Mouse (Mus musculus) neural tube, embryonic 14.5 days (tissue): ENCODE results near the gene Pxylp1. TPM values are rescaled to one million over a fixed set of nuclear protein-coding genes. Genes with fewer than 3 reads are reported as not detected.

Source experiments
- ATAC-seq: fragments of 200-750 bp; cut with Nextera tagmentation; 2 replicates; pipeline ENCODE4 v1.8.0; 2017; ENCODE audit warnings: low read depth, mild to moderate bottlenecking, moderate TSS enrichment, moderate library complexity
- H3K27ac ChIP-seq: fragments of 300-500 bp; sonication (generic); 2 replicates; pipeline ENCODE4 v1.5.1; 2014; ENCODE audit warnings: low read depth, mild to moderate bottlenecking, control low read depth, low read length, moderate library complexity, mixed read lengths
- H3K27me3 ChIP-seq: fragments of 300-500 bp; sonication (generic); 2 replicates; pipeline ENCODE4 v1.6.1; 2014; ENCODE audit warnings: low read length; ENCODE audit not compliant: control insufficient read depth, insufficient read depth
- H3K36me3 ChIP-seq: fragments of 300-500 bp; sonication (generic); 2 replicates; pipeline ENCODE4 v1.6.1; 2014; ENCODE audit warnings: low read length, mixed read lengths; ENCODE audit not compliant: control insufficient read depth, insufficient read depth
- H3K4me1 ChIP-seq: fragments of 300-500 bp; sonication (generic); 2 replicates; pipeline ENCODE4 v1.6.1; 2014; ENCODE audit warnings: low read length; ENCODE audit not compliant: control insufficient read depth, insufficient read depth
- H3K4me2 ChIP-seq: fragments of 300-500 bp; sonication (generic); 2 replicates; pipeline ENCODE4 v1.6.1; 2014; ENCODE audit warnings: mild to moderate bottlenecking, low read depth, low read length, control low read depth
- H3K4me3 ChIP-seq: fragments of 300-500 bp; sonication (generic); 2 replicates; pipeline ENCODE4 v1.5.1; 2014; ENCODE audit warnings: low read depth, low read length, control low read depth, mixed read lengths
- H3K9ac ChIP-seq: fragments of 300-500 bp; sonication (generic); replicated peaks from 2 replicates; pipeline ENCODE4 v1.6.1; 2014; ENCODE audit warnings: low read depth, mild to moderate bottlenecking, control low read depth, low read length, mixed read lengths
- H3K9me3 ChIP-seq: fragments of 300-500 bp; sonication (generic); 2 replicates; pipeline ENCODE4 v1.6.1; 2016; ENCODE audit warnings: low read length; ENCODE audit not compliant: control insufficient read depth
- WGBS: fragments of 180-500 bp; shearing (Covaris S2); extraction: QIAGEN DNeasy Blood & Tissue Kit; methylation state at CpG from one replicate; pipeline ENCODE4 v1.1.7; 2014; 5-methylcytosine and 5-hydroxymethylcytosine counted together
- polyA plus RNA-seq: library from polyadenylated mRNA; unstranded; fragments of >200 nt; fragmentation: Nextera tagmentation; extraction: Ambion mirVana; gene quantifications from 2 replicates; pipeline ENCODE4 v1.2.1, GENCODE M21; 2014

Gene Pxylp1
- polyA plus RNA-seq, 1 experiment from 2014 or later, result 30.3 TPM

- Histone ChIP-seq H3K4me2 (no peak overlapping the region), H3K9me3 (no peaks in the 10 kb centered on the region), H3K4me3 (no peak overlapping the region), H3K4me1 (peaks cover 7% of the 10 kb centered on the region; the same call in 1 of the 2 replicates), H3K36me3 (no peaks in the 10 kb centered on the region), H3K27ac (no peak overlapping the region), H3K9ac (no peak overlapping the region), H3K27me3 (no peaks in the 10 kb centered on the region)
- WGBS, result 100% methylated on average over 1 of the region's 1 CpGs
- ATAC-seq, result no peak
These were observed 4.2 kb upstream of the Pxylp1 start for GRCm38 (mm10) chr9:96896690-96897089.

- Histone ChIP-seq H3K27ac (no peak overlapping the region), H3K36me3 (no peaks in the 10 kb centered on the region), H3K9me3 (no peaks in the 10 kb centered on the region), H3K4me1 (peaks cover 21% of the 10 kb centered on the region), H3K4me3 (no peak overlapping the region), H3K27me3 (no peaks in the 10 kb centered on the region), H3K4me2 (no peak overlapping the region), H3K9ac (no peak overlapping the region)
- no peak for ATAC-seq
- WGBS, result 57% methylated on average over 5 of the region's 5 CpGs
These were observed 1.1 kb upstream of the Pxylp1 start for GRCm38 (mm10) chr9:96893582-96893981.

GRCm38 (mm10) chr9:96891341-96892330 is 833 bp downstream of the Pxylp1 start:
- H3K4me2 ChIP-seq, result no peak overlapping the region
- H3K4me3 ChIP-seq, result no peak overlapping the region
- peaks cover 37% of the 10 kb centered on the region for H3K4me1 ChIP-seq
- H3K27ac ChIP-seq, result peak overlapping the region; percentile 55; the same call in 1 of the 2 replicates
- 44% methylated on average over 12 of the region's 12 CpGs for WGBS
- H3K36me3 ChIP-seq, result no peaks in the 10 kb centered on the region
- no peaks in the 10 kb centered on the region for H3K27me3 ChIP-seq
- no peaks in the 10 kb centered on the region for H3K9me3 ChIP-seq
- H3K9ac ChIP-seq, result no peak overlapping the region
- no peak for ATAC-seq

GRCm38 (mm10) chr9:96890756-96891155 is 1.7 kb downstream of the Pxylp1 start:
- no peaks in the 10 kb centered on the region for H3K9me3 ChIP-seq
- 0 out of 2 replicates have a peak overlapping the region, but pooled peaks have one; percentile 16 for H3K4me2 ChIP-seq
- no peak overlapping the region for H3K9ac ChIP-seq
- WGBS, result 90% methylated on average over 6 of the region's 6 CpGs
- ATAC-seq, result no peak
- H3K36me3 ChIP-seq, result no peaks in the 10 kb centered on the region
- no peak overlapping the region for H3K27ac ChIP-seq
- H3K4me1 ChIP-seq, result peaks cover 37% of the 10 kb centered on the region
- H3K4me3 ChIP-seq, result no peak overlapping the region
- no peaks in the 10 kb centered on the region for H3K27me3 ChIP-seq

- Histone ChIP-seq H3K27me3 (no peaks in the 10 kb centered on the region), H3K9ac (peak overlapping the region; percentile 74; the same call in 1 of the 2 replicates), H3K9me3 (no peaks in the 10 kb centered on the region), H3K4me1 (peaks cover 37% of the 10 kb centered on the region), H3K4me3 (no peak overlapping the region), H3K4me2 (peak overlapping the region; percentile 16; the same call in 1 of the 2 replicates), H3K27ac (no peak overlapping the region), H3K36me3 (no peaks in the 10 kb centered on the region)
- 53% methylated on average over 6 of the region's 6 CpGs for WGBS
- no peak for ATAC-seq
These were observed 2.2 kb downstream of the Pxylp1 start for GRCm38 (mm10) chr9:96890266-96890665.

- peaks cover 37% of the 10 kb centered on the region for H3K4me1 ChIP-seq
These were observed 3.0 kb downstream of the Pxylp1 start for GRCm38 (mm10) chr9:96889345-96890021.

GRCm38 (mm10) chr9:96888742-96889344 is 3.6 kb downstream of the Pxylp1 start:
- Histone ChIP-seq H3K9ac (peak overlapping the region; percentile 74), H3K9me3 (no peaks in the 10 kb centered on the region), H3K27ac (peak overlapping the region; percentile 34; the same call in 1 of the 2 replicates), H3K36me3 (no peaks in the 10 kb centered on the region), H3K4me2 (peak overlapping the region; percentile 88), H3K4me3 (peak overlapping the region; percentile 60), H3K27me3 (no peaks in the 10 kb centered on the region), H3K4me1 (peaks cover 37% of the 10 kb centered on the region)
- WGBS, result under 1% methylated on average over 35 of the region's 37 CpGs
- peak; percentile 42 for ATAC-seq

More at GRCm38 (mm10) chr9:96889345-96890021, 3.0 kb downstream of the Pxylp1 start:
- peak; percentile 81 for ATAC-seq
- WGBS, result under 1% methylated on average over 64 of the region's 66 CpGs
- no peaks in the 10 kb centered on the region for H3K27me3 ChIP-seq
- peak overlapping the region; percentile 74 for H3K9ac ChIP-seq
- H3K9me3 ChIP-seq, result no peaks in the 10 kb centered on the region
- H3K4me3 ChIP-seq, result peak overlapping the region; percentile 60
- H3K4me2 ChIP-seq, result peak overlapping the region; percentile 88
- no peaks in the 10 kb centered on the region for H3K36me3 ChIP-seq
- peak overlapping the region; percentile 62 for H3K27ac ChIP-seq

GRCm38 (mm10) chr9:96887954-96888353 is 4.5 kb downstream of the Pxylp1 start:
- peak; percentile 22 for ATAC-seq
- peak overlapping the region; percentile 88 for H3K4me2 ChIP-seq
- no peaks in the 10 kb centered on the region for H3K36me3 ChIP-seq
- H3K9me3 ChIP-seq, result no peaks in the 10 kb centered on the region
- WGBS, result 5% methylated on average over 6 of the region's 6 CpGs
- H3K4me3 ChIP-seq, result peak overlapping the region; percentile 60
- no peak overlapping the region for H3K9ac ChIP-seq
- H3K27me3 ChIP-seq, result no peaks in the 10 kb centered on the region
- H3K27ac ChIP-seq, result no peak overlapping the region
- peaks cover 37% of the 10 kb centered on the region for H3K4me1 ChIP-seq
